Mouse (Mus musculus): ENCODE measurements around the gene AL732309.1. TPM values are rescaled to one million over a fixed set of nuclear protein-coding genes. Genes with fewer than 3 reads are reported as not detected.

Gene AL732309.1
- polyA plus RNA-seq (2014; fragmentation: Nextera tagmentation; extraction: Ambion mirVana): 5.9 and 8.5 TPM in 2 replicates

DNA sequence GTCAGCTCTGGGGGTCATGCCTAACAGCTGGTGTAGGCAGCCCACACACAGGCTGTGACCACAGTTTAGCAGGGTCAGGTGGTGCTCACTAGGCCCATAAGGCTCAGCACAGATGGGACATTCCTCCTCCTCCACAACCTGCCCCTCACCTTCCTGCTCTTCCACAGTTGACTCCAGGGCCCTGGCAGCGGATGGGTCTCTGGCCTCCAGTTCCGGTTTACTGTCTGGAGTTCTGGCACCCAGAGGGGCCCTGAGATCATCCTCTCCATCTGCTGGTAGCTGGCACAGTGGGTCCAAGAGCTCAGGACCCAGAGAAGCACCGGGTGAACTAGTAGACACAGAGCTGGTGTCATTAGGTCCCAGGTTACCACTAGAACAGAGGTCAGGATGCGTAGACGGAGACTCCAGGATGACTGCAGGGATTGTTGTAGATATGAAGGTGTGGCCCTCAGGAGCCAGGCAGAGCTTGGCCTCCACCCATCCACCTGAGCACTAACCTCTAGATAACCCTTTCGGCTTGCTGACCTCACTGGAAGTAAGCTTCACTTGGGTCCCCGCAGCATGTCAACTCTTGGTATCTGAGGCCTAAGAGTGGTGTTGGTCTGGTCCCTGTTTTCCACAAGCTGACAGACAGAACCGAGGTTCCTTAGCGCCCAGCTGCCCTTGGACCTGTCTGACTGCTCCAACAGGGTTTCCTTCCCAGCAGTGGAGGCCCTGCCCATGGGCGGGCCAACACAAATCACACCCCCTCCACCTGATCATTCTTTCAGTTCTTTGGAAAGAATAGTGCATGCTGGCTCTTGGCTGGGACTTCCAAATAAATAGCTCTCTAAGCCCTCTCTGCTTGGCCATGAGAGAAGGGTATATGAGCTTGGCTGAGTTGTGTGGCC lies at the start of gene AL732309.1:
Gene AL732309.1 (minus strand): TSS at position 681 of the 890 bp plus-strand sequence.
- H3K36me3 ChIP-seq (ENCODE audit: control insufficient read depth, insufficient read depth, low read length): peaks cover 20% of the 10 kb centered on the region
- WGBS: 80% methylated on average over 10 of the region's 10 CpGs
- 0 out of 2 replicates have a peak, but pooled peaks cover 9% of the 10 kb centered on the region for H3K27me3 ChIP-seq (ENCODE audit: control insufficient read depth, insufficient read depth, low read length)
- H3K27ac ChIP-seq (ENCODE audit: low read length): no peak within 1 kb of the TSS
- H3K4me2 ChIP-seq (replicated peaks; ENCODE audit: low read depth, low read length): no peak within 1 kb of the TSS
- H3K9me3 ChIP-seq (ENCODE audit: control insufficient read depth, low read depth, low read length): no peaks in the 10 kb centered on the region
- H3K4me1 ChIP-seq (ENCODE audit: control insufficient read depth, insufficient read depth, low read length): peaks cover 5% of the 10 kb centered on the region; the same call in 1 of the 2 replicates
- no peak within 1 kb of the TSS for H3K9ac ChIP-seq (replicated peaks; ENCODE audit: low read depth, low read length)
- no peak for ATAC-seq (ENCODE audit: insufficient number of reproducible peaks, insufficient read depth, low FRiP score, low read depth)
- H3K4me3 ChIP-seq (ENCODE audit: low read depth, low read length): no peak within 1 kb of the TSS

DNA sequence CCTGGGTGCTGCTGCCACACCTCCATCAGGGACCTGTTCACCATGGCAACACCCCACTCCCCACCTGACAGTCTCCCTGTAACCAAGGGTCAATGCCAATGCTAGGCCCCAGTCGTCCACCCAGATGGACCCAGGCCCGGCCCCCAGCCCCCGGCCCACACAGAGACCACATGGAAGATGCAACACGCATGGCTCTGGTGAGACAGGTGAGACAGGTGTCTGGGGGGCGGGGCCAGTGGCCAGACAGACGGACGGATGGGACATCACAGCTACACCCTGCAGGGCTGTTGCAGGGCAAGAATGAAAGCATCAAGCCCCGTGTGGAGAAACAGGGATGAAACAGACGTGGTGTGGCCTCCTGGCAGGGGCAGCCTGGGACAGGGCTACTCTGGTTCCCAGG lies 47.0 kb upstream of the AL732309.1 start:
- Histone ChIP-seq H3K4me3 (ENCODE audit: low read depth, low read length) (no peak overlapping the region), H3K9me3 (ENCODE audit: control insufficient read depth, low read depth, low read length) (no peaks in the 10 kb centered on the region), H3K36me3 (ENCODE audit: control insufficient read depth, insufficient read depth, low read length) (no peaks in the 10 kb centered on the region), H3K9ac (replicated peaks; ENCODE audit: low read depth, low read length) (no peak overlapping the region), H3K27me3 (ENCODE audit: control insufficient read depth, insufficient read depth, low read length) (peaks cover 42% of the 10 kb centered on the region), H3K4me1 (ENCODE audit: control insufficient read depth, insufficient read depth, low read length) (peaks cover 7% of the 10 kb centered on the region), H3K4me2 (replicated peaks; ENCODE audit: low read depth, low read length) (no peak overlapping the region), H3K27ac (ENCODE audit: low read length) (no peak overlapping the region)
- ATAC-seq (ENCODE audit: insufficient number of reproducible peaks, insufficient read depth, low FRiP score, low read depth): no peak
- 75% methylated on average over 9 of the region's 9 CpGs for WGBS

DNA sequence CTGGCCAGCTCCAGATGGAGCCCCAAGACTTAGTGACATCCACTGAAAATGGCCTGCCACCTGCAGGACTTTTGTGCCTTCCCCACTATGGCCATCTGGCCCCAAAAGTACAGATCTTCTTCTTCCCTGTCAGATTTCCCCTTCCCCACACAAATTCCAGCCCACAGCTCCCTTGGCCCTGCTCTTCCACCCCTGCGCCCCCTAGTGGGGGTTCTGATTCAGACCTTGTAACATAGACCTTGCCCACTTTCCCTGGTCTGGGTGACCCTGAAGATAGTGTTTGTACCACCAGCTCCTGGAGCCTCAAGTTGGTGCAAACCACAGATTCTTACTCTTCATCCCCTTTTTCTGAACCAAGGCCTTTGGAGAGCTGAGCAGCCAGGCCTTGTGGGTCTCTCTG lies 46.2 kb upstream of the AL732309.1 start:
- no peak for ATAC-seq (ENCODE audit: insufficient number of reproducible peaks, insufficient read depth, low FRiP score, low read depth)
- Histone ChIP-seq H3K27me3 (ENCODE audit: control insufficient read depth, insufficient read depth, low read length) (peaks cover 44% of the 10 kb centered on the region), H3K4me3 (ENCODE audit: low read depth, low read length) (no peak overlapping the region)

DNA sequence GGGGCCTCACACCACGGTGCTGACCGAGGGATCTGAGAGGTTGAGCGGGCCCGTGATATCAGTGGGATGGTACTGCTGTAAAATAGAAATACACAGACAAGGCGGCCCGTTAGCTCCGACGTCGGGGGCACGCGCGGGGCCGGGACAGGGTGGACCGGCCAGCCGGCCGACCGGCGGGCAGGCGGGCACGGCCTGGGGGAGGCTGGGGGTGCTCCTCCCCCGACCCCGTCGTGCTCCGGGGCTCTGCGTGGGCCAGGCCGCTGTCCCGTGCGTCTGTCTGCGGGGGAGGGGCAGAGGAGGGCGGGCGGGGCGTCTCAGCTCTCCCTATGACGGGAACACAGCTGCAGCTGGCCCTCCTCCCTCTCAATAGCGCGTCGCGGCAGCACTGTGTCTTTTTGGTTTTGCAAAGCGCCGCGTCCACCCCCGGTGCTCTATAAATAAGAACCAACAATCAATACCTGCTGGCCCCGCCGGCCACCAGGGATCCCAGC lies 45.4 kb upstream of the AL732309.1 start:
- Histone ChIP-seq H3K9me3 (ENCODE audit: control insufficient read depth, low read depth, low read length) (no peaks in the 10 kb centered on the region), H3K27ac (ENCODE audit: low read length) (no peak overlapping the region), H3K4me2 (replicated peaks; ENCODE audit: low read depth, low read length) (peak overlapping the region; percentile 46), H3K9ac (replicated peaks; ENCODE audit: low read depth, low read length) (0 out of 2 replicates have a peak overlapping the region, but pooled peaks have one; percentile 10), H3K27me3 (ENCODE audit: control insufficient read depth, insufficient read depth, low read length) (peaks cover 44% of the 10 kb centered on the region), H3K4me3 (ENCODE audit: low read depth, low read length) (peak overlapping the region; percentile 28), H3K36me3 (ENCODE audit: control insufficient read depth, insufficient read depth, low read length) (no peaks in the 10 kb centered on the region), H3K4me1 (ENCODE audit: control insufficient read depth, insufficient read depth, low read length) (peaks cover 7% of the 10 kb centered on the region)
- 0 out of 2 replicates have a peak, but pooled peaks have one; percentile 14 for ATAC-seq (ENCODE audit: insufficient number of reproducible peaks, insufficient read depth, low FRiP score, low read depth)
- WGBS: 4% methylated on average over 31 of the region's 43 CpGs

More for the DNA sequence above, 46.2 kb upstream of the AL732309.1 start:
- Histone ChIP-seq H3K36me3 (ENCODE audit: control insufficient read depth, insufficient read depth, low read length) (no peaks in the 10 kb centered on the region), H3K4me1 (ENCODE audit: control insufficient read depth, insufficient read depth, low read length) (peaks cover 7% of the 10 kb centered on the region), H3K9ac (replicated peaks; ENCODE audit: low read depth, low read length) (no peak overlapping the region), H3K27ac (ENCODE audit: low read length) (no peak overlapping the region), H3K9me3 (ENCODE audit: control insufficient read depth, low read depth, low read length) (no peaks in the 10 kb centered on the region), H3K4me2 (replicated peaks; ENCODE audit: low read depth, low read length) (no peak overlapping the region)
- WGBS: 0% methylated on average over 1 of the region's 1 CpGs

DNA sequence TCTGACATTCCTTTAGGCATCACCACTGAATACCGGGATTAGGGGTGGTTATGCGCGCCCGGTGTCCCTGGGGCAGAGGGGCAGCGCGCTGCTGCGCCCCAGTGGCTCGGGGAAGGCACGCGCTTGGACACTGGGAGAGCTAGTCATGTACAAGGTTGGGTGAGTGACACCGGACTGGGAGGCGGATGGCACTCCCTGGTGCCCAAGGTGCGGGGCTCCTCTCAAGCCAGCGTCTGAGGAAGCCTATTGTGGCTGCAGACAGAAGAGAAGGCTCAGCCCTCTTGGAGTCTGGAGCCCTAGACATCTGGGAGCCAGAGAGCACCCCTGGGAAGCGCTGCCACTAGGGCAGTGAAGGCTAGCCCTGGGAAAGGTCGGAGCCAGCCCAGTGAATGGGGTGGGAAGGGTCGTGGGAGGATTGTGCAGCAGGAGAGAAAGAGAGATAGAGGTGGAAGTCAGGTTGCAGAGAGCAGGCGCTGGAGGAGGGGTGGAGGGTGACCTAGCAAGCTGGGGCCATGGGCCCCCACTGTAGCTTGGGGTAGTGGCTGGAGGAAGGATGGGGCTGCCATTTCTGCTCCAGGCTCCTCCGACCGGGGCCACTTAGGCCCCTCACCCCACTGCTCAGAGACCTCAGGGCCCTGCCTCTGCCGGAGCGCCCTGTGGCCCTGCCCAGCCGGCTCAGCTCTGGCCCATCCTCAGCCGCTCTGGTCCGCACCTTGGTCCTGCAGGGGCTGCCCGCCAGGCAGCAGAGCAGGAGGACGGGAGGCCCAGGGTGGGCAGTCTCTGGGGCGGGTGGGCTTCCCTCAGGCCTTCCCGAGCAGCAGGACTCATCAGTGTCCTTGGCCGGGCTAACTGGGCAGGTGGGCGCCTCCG lies 44.8 kb upstream of the AL732309.1 start:
- no peaks in the 10 kb centered on the region for H3K36me3 ChIP-seq (ENCODE audit: control insufficient read depth, insufficient read depth, low read length)
- WGBS: 8% methylated on average over 32 of the region's 32 CpGs
- peaks cover 44% of the 10 kb centered on the region for H3K27me3 ChIP-seq (ENCODE audit: control insufficient read depth, insufficient read depth, low read length)
- 0 out of 2 replicates have a peak overlapping the region, but pooled peaks have one; percentile 10 for H3K9ac ChIP-seq (replicated peaks; ENCODE audit: low read depth, low read length)
- peak overlapping the region; percentile 28; the same call in 1 of the 2 replicates for H3K4me3 ChIP-seq (ENCODE audit: low read depth, low read length)
- H3K27ac ChIP-seq (ENCODE audit: low read length): no peak overlapping the region
- H3K9me3 ChIP-seq (ENCODE audit: control insufficient read depth, low read depth, low read length): no peaks in the 10 kb centered on the region
- peaks cover 10% of the 10 kb centered on the region for H3K4me1 ChIP-seq (ENCODE audit: control insufficient read depth, insufficient read depth, low read length)
- no peak for ATAC-seq (ENCODE audit: insufficient number of reproducible peaks, insufficient read depth, low FRiP score, low read depth)
- peak overlapping the region; percentile 46 for H3K4me2 ChIP-seq (replicated peaks; ENCODE audit: low read depth, low read length)

DNA sequence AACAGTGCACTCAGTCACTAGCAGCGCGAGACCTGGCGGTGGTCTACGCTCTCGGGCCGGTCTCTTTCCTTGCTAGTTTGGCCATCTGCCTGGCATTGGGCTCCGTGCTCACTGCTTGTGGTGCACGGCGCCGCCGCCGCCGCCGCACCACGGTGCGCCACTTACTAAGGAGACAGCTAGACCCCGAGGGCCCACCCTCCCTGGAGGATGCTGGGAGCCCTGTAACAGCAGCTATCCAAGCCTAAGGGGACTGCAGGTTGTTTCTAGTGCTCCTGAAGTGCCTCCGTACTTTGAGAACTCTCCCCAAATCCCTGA lies 44.1 kb upstream of the AL732309.1 start:
- 1% methylated on average over 18 of the region's 18 CpGs for WGBS
- peak overlapping the region; percentile 5 for H3K4me3 ChIP-seq (ENCODE audit: low read depth, low read length)
- ATAC-seq (ENCODE audit: insufficient number of reproducible peaks, insufficient read depth, low FRiP score, low read depth): no peak

DNA sequence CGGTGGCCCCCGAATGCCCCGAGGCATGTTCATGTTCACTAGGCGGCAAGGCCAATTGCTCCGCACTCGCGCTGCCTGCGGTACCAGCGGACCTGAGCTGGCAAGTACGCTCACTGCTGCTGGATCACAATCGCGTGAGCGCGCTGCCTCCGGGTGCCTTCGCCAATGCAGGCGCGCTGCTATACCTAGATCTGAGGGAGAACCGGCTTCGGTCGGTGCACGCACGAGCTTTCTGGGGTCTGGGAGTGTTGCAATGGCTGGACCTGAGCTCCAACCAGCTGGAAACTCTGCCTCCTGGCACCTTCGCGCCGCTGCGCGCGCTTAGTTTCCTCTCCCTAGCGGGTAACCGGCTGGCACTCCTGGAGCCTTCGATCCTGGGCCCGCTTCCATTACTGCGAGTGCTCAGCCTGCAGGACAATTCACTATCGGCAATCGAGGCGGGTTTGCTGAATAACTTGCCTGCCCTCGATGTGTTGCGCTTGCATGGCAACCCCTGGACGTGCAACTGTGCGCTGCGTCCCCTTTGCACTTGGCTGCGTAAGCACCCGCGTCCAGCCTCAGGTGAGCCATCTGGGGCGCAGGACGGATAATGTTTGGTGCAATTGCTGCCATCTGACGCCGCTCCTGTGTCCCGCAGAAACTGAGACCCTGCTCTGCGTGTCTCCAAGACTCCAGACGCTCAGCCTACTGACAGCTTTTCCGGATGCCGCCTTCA lies 43.6 kb upstream of the AL732309.1 start:
- Histone ChIP-seq H3K9ac (replicated peaks; ENCODE audit: low read depth, low read length) (no peak overlapping the region), H3K9me3 (ENCODE audit: control insufficient read depth, low read depth, low read length) (no peaks in the 10 kb centered on the region), H3K27ac (ENCODE audit: low read length) (no peak overlapping the region), H3K4me2 (replicated peaks; ENCODE audit: low read depth, low read length) (peak overlapping the region; percentile 26), H3K36me3 (ENCODE audit: control insufficient read depth, insufficient read depth, low read length) (peaks cover 6% of the 10 kb centered on the region), H3K4me3 (ENCODE audit: low read depth, low read length) (peak overlapping the region; percentile 5), H3K27me3 (ENCODE audit: control insufficient read depth, insufficient read depth, low read length) (peaks cover 44% of the 10 kb centered on the region), H3K4me1 (ENCODE audit: control insufficient read depth, insufficient read depth, low read length) (peaks cover 18% of the 10 kb centered on the region)
- ATAC-seq (ENCODE audit: insufficient number of reproducible peaks, insufficient read depth, low FRiP score, low read depth): no peak
- WGBS: 1% methylated on average over 54 of the region's 54 CpGs

More for the DNA sequence above, 44.1 kb upstream of the AL732309.1 start:
- H3K9me3 ChIP-seq (ENCODE audit: control insufficient read depth, low read depth, low read length): no peaks in the 10 kb centered on the region
- peaks cover 1% of the 10 kb centered on the region; the same call in 1 of the 2 replicates for H3K36me3 ChIP-seq (ENCODE audit: control insufficient read depth, insufficient read depth, low read length)
- no peak overlapping the region for H3K27ac ChIP-seq (ENCODE audit: low read length)
- peaks cover 15% of the 10 kb centered on the region for H3K4me1 ChIP-seq (ENCODE audit: control insufficient read depth, insufficient read depth, low read length)
- H3K9ac ChIP-seq (replicated peaks; ENCODE audit: low read depth, low read length): no peak overlapping the region
- peak overlapping the region; percentile 26 for H3K4me2 ChIP-seq (replicated peaks; ENCODE audit: low read depth, low read length)
- peaks cover 44% of the 10 kb centered on the region for H3K27me3 ChIP-seq (ENCODE audit: control insufficient read depth, insufficient read depth, low read length)

All from stomach, embryonic 14.5 days (tissue).